Mouse (Mus musculus): ENCODE data around the gene Dpf1.

- TF ChIP-seq GATA1 (IDR thresholded peaks at IDR 0.05; ENCODE audit: borderline replicate concordance, low read length) (no peak), TAL1 (conservative IDR thresholded peaks at IDR 0.05; ENCODE audit: low read depth, low read length) (no peak), CTCF (IDR thresholded peaks at IDR 0.05; ENCODE audit: low read depth, low read length) (no peak), POLR2AphosphoS5 (IDR thresholded peaks at IDR 0.05; ENCODE audit: insufficient replicate concordance, low read depth, low read length) (no peak), GATA2 (IDR thresholded peaks at IDR 0.05; ENCODE audit: borderline replicate concordance, low read depth, low read length) (no peak)
Observed at GRCm38 (mm10) chr7:29337766-29338165, 34.0 kb downstream of the Dpf1 start.

Data from G1E (cell line).